Mouse (Mus musculus): Measurements from ENCODE around the gene Sept11.

DNA sequence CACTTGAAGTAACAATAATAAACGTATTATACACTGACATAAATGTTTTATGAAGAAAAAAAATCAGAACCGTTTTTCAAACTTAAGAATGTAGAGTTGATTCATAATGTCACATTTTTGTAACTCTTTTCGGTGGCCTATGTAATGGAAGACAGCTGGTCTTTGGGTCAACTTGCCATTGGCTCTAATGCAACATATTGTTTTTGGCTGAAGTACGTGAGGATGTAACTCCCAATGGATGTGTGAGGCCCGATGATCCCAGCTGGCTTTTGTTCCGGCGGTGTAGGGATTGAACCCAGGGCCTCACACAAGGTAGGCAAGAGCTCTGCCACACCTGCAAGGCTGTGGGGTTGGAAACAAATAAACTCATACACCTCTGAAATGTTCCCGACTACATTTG, 28.4 kb downstream of the Sept11 start:
- no peak for TF ChIP-seq GATA1 (IDR thresholded peaks at IDR 0.05; ENCODE audit: borderline replicate concordance, low read length)
- no peak for TF ChIP-seq FLI1 (IDR thresholded peaks at IDR 0.05; ENCODE audit: low read length)
